Mouse (Mus musculus) forelimb bud, embryonic 11.5 days (tissue): ENCODE measurements at regions not wholly inside any gene's neighbourhood (a gene's known extent, or its start where the extent isn't known, plus 50 kb on each side); places are given as distances from the start of the nearest gene placed in this dataset.

Source experiments
- DNase-seq: peaks from one replicate; pipeline ENCODE4 v3.0.0-alpha.2; 2012; ENCODE audit warnings: low read depth, low spot score

GRCm38 (mm10) chr5:52092273-52092672 lies 98.0 kb downstream of the Dhx15 start:
- no peak for DNase-seq

GRCm38 (mm10) chr5:52088131-52088530 lies 102.2 kb downstream of the Dhx15 start:
- DNase-seq = no peak

GRCm38 (mm10) chr5:52086766-52087429 lies 103.4 kb downstream of the Dhx15 start:
- DNase-seq = no peak

GRCm38 (mm10) chr5:52080268-52080667 lies 110.0 kb downstream of the Dhx15 start:
- no peak for DNase-seq

GRCm38 (mm10) chr5:52077696-52078095 lies 112.6 kb downstream of the Dhx15 start:
- no peak for DNase-seq

GRCm38 (mm10) chr5:52075096-52075495 lies 115.2 kb downstream of the Dhx15 start:
- no peak for DNase-seq

- DNase-seq = peak; percentile 82
These were observed 125.4 kb downstream of the Dhx15 start for GRCm38 (mm10) chr5:52064804-52065451.

- DNase-seq = no peak
These were observed 128.1 kb downstream of the Dhx15 start for GRCm38 (mm10) chr5:52062214-52062613.

- no peak for DNase-seq
These were observed 129.1 kb downstream of the Dhx15 start for GRCm38 (mm10) chr5:52061226-52061625.

- no peak for DNase-seq
These were observed 133.1 kb downstream of the Dhx15 start for GRCm38 (mm10) chr5:52057261-52057660.

- DNase-seq = no peak
These were observed 138.2 kb downstream of the Dhx15 start for GRCm38 (mm10) chr5:52052072-52052465.

- no peak for DNase-seq
These were observed 138.8 kb downstream of the Dhx15 start for GRCm38 (mm10) chr5:52051383-52052071.

- DNase-seq = no peak
These were observed 141.5 kb downstream of the Dhx15 start for GRCm38 (mm10) chr5:52048790-52049189.

GRCm38 (mm10) chr5:52046704-52047103 lies 143.6 kb downstream of the Dhx15 start:
- no peak for DNase-seq

GRCm38 (mm10) chr5:52044101-52044500 lies 146.2 kb downstream of the Dhx15 start:
- DNase-seq = no peak

- DNase-seq = no peak
These were observed 148.9 kb downstream of the Dhx15 start for GRCm38 (mm10) chr5:52041447-52041846.

GRCm38 (mm10) chr5:52040427-52041312 lies 149.6 kb downstream of the Dhx15 start:
- no peak for DNase-seq

- no peak for DNase-seq
These were observed 155.0 kb downstream of the Dhx15 start for GRCm38 (mm10) chr5:52035339-52035738.

- no peak for DNase-seq
These were observed 162.8 kb downstream of the Dhx15 start for GRCm38 (mm10) chr5:52027478-52027877.

GRCm38 (mm10) chr5:52026148-52026547 lies 164.2 kb downstream of the Dhx15 start:
- DNase-seq = no peak

- DNase-seq = no peak
These were observed 167.1 kb downstream of the Dhx15 start for GRCm38 (mm10) chr5:52023212-52023611.

GRCm38 (mm10) chr5:52016992-52017391 lies 173.3 kb downstream of the Dhx15 start:
- no peak for DNase-seq
